Mouse (Mus musculus) kidney, embryonic 15.5 days (tissue): ENCODE data around the gene Vmn2r21. TPM values are rescaled to one million over a fixed set of nuclear protein-coding genes. Genes with fewer than 3 reads are reported as not detected.
"Not testable (repeated sequence)": the region's sequence is repeated elsewhere in the genome, so short reads cannot be mapped to it uniquely, and the experiment has no call there.

Experiments used
- ATAC-seq: fragments of 200-750 bp; cut with Nextera tagmentation; replicated peaks from 2 replicates; pipeline ENCODE4 v1.8.0; 2017; ENCODE audit warnings: moderate TSS enrichment; ENCODE audit not compliant: low FRiP score
- H3K27ac ChIP-seq: fragments of 300-500 bp; sonication (generic); 2 replicates; pipeline ENCODE4 v1.5.1; 2015; ENCODE audit warnings: mild to moderate bottlenecking, inconsistent platforms
- H3K27me3 ChIP-seq: fragments of 300-500 bp; sonication (generic); 2 replicates; pipeline ENCODE4 v1.6.1; 2015; ENCODE audit warnings: inconsistent platforms
- H3K36me3 ChIP-seq: fragments of 300-500 bp; sonication (generic); 2 replicates; pipeline ENCODE4 v1.6.1; 2015; ENCODE audit warnings: inconsistent platforms
- H3K4me1 ChIP-seq: fragments of 300-500 bp; sonication (generic); 2 replicates; pipeline ENCODE4 v1.6.1; 2015; ENCODE audit warnings: inconsistent platforms
- H3K4me2 ChIP-seq: fragments of 300-500 bp; sonication (generic); 2 replicates; pipeline ENCODE4 v1.6.1; 2015; ENCODE audit warnings: moderate library complexity, mild to moderate bottlenecking, inconsistent platforms
- H3K4me3 ChIP-seq: fragments of 300-500 bp; sonication (generic); replicated peaks from 2 replicates; pipeline ENCODE4 v1.5.1; 2015; ENCODE audit warnings: mild to moderate bottlenecking, inconsistent platforms
- H3K9ac ChIP-seq: fragments of 300-500 bp; sonication (generic); 2 replicates; pipeline ENCODE4 v1.6.1; 2015; ENCODE audit warnings: mild to moderate bottlenecking, inconsistent platforms
- H3K9me3 ChIP-seq: fragments of 300-500 bp; sonication (generic); replicated peaks from 2 replicates; pipeline ENCODE4 v1.6.1; 2016; ENCODE audit warnings: inconsistent platforms
- WGBS: fragments of 180-500 bp; shearing (Covaris S2); methylation state at CpG from one replicate; pipeline ENCODE4 v1.1.7; 2015; ENCODE audit warnings: mixed read lengths; 5-methylcytosine and 5-hydroxymethylcytosine counted together
- polyA plus RNA-seq: library from polyadenylated mRNA; unstranded; fragments of >200 nt; fragmentation: Nextera tagmentation; extraction: Ambion mirVana; gene quantifications from 2 replicates; pipeline ENCODE4 v1.2.1, GENCODE M21; 2015

Vmn2r21 gene
- polyA plus RNA-seq = not detected in 2 replicates

DNA sequence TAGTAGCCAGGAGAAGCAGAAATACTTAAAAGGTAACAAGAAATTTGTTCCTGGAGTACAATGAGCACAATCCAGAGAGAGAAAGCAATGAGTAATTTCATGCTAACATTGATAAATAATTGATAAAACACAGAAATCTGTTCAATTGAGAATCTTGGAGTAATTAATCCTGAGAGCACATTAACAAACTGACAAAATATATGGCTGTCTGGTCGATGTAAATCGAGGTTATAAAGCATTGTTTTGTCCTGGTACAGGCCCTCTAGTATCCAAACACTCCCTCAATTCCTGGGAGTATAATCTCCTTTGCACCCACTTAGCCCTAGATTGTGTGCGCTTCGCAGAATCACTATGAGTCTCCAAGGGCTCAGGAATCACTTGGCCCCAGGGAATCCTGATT is at the start of gene Vmn2r21:
Gene Vmn2r21, minus strand, starts transcription at position 101 of the 400 bp plus-strand sequence.
- not testable (repeated sequence) for H3K4me3 ChIP-seq, H3K27me3 ChIP-seq, H3K9ac ChIP-seq, ATAC-seq, H3K4me2 ChIP-seq, H3K27ac ChIP-seq, H3K36me3 ChIP-seq, H3K4me1 ChIP-seq, H3K9me3 ChIP-seq
- no CpG with 5 or more reads among the region's 4 CpGs for WGBS

DNA sequence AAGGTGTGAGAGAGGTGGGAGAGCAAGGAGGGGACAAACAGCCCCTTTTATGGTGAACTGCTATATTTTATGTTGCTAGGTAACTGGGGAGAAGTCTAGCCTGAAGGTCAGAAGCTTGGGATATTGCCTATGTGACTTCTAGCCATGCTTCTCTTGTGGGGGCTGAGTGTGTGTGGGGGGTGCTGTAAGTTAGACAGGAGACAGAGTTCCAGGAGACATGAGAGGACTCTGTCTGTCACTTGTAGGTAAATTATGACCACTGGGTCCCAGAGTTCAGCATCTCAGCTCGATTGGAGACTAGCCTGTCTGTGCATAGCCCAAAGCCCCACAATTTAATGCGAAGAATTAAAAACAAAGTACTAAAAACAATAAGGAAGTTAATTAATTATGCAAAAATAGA is 41.5 kb upstream of the Vmn2r21 start:
- H3K9ac ChIP-seq, H3K4me1 ChIP-seq, H3K4me2 ChIP-seq, H3K27ac ChIP-seq, H3K27me3 ChIP-seq, H3K4me3 ChIP-seq, H3K36me3 ChIP-seq, H3K9me3 ChIP-seq: not testable (repeated sequence)
- no CpG with 5 or more reads among the region's 2 CpGs for WGBS
- peak; percentile 52; the same call in 1 of the 2 replicates for ATAC-seq

DNA sequence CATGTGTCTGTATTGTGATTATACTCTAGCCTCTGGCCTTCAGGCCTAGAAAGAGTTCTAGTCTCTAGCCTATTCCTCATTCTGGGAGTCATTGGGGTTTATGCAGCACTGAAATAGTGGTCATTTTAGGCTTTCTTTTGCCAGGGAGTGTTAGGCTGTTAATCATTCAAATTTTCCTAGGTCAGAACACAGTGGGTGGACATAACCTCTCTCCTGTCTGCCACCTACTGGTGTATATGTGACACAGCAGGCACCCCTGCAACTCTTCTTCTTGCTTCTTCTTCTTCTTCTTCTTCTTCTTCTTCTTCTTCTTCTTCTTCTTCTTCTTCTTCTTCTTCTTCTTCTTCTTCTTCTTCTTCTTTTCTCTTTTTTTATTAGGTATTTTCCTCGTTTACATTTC is 6.5 kb upstream of the Vmn2r21 start:
- H3K27ac ChIP-seq, H3K4me2 ChIP-seq, H3K4me3 ChIP-seq, H3K9me3 ChIP-seq, H3K9ac ChIP-seq, H3K27me3 ChIP-seq, H3K4me1 ChIP-seq, ATAC-seq, H3K36me3 ChIP-seq: not testable (repeated sequence)
- WGBS = no CpG with 5 or more reads among the region's 1 CpGs

DNA sequence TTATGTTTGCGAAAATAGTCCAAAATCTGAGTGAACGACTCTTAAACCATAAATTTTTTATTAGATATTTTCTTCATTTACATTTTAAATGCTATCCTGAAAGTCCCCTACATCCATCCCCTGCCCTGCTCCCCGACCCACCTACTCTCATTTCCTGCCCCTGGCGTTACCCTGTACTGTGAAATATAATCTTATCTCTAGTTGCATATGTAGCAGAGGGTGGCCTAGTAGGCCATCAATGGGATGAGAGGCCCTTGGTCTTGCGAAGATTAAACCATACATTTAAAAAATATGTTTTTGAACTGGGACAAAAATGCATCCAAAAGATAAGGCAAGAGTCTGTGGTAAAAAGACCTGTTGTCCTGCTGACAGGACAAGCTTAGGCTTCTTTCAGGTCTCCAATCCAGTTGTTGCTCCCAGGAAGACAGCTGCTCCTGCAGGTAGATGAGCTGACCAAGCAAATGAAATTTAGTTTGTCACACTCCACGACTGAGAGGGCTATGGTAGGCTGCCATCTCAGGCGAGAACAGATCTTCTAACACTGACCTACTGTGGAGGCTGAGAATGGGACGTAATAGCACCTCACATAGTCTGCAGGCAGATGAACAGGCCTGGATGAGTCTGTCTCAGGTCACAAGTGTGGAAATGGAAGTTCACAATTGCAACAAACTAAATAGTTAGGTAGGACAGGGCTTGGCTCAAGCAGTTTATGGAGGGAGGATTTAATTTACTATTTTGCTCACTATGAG is 10.8 kb downstream of the Vmn2r21 start:
- not testable (repeated sequence) for H3K9me3 ChIP-seq, ATAC-seq, H3K36me3 ChIP-seq, H3K4me2 ChIP-seq, H3K4me3 ChIP-seq, H3K27me3 ChIP-seq, H3K27ac ChIP-seq, H3K9ac ChIP-seq, H3K4me1 ChIP-seq
- no CpG with 5 or more reads among the region's 8 CpGs for whole genome bisulfite sequencing

DNA sequence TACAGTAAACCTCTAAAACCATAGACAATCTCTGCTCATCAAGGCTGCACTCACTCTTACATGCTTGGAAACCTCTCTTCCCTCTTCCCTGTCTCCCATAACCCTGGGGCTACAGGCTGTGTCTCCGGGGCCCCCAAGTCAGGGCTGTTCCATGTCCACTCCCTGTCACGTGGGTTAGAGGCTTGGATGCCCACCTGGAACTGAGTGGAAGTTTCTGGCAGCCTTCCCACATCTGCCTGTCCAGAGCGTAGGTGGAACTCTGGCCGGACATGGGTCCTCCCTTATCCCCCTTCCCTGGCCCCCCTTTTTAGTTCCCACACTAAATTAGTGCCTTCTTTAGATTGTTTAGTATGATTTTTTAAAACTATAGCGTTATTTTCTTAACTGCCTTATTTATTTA is 60.2 kb downstream of the Vmn2r21 start:
- WGBS = no CpG with 5 or more reads among the region's 5 CpGs
- peak; percentile 69 for ATAC-seq

DNA sequence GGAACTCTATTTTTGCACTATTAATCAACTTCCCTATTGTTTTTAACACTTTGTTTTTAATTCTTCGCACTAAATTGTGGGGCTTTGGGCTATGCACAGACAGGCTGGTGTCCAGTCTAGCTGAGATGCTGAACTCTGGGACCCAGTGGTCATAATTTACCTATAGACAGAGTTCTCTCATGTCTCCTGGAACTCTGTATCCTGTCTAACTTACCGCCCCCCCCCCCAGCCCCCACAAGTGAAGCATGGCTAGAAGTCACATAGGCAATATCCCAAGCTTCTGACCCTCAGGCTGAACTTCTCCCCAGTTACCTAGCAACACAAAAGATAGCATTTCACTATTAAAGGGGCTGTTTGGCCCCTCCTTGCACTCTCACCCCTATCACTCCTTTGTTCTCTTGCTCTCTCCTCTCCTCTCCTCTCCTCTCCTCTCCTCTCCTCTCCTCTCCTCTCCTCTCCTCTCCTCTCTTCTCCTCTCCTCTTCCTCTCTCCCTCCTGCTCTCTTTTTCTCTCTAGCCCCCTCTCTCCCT is 60.7 kb downstream of the Vmn2r21 start:
- WGBS = no CpG with 5 or more reads among the region's 2 CpGs
- not testable (repeated sequence) for H3K27ac ChIP-seq, H3K4me3 ChIP-seq, H3K4me2 ChIP-seq, H3K9me3 ChIP-seq, H3K9ac ChIP-seq, H3K27me3 ChIP-seq, H3K36me3 ChIP-seq, H3K4me1 ChIP-seq
- ATAC-seq = peak; percentile 92

More for the DNA sequence above, 60.2 kb downstream of the Vmn2r21 start:
- not testable (repeated sequence) for H3K27me3 ChIP-seq, H3K4me2 ChIP-seq, H3K36me3 ChIP-seq, H3K4me1 ChIP-seq, H3K9ac ChIP-seq, H3K4me3 ChIP-seq, H3K27ac ChIP-seq, H3K9me3 ChIP-seq

DNA sequence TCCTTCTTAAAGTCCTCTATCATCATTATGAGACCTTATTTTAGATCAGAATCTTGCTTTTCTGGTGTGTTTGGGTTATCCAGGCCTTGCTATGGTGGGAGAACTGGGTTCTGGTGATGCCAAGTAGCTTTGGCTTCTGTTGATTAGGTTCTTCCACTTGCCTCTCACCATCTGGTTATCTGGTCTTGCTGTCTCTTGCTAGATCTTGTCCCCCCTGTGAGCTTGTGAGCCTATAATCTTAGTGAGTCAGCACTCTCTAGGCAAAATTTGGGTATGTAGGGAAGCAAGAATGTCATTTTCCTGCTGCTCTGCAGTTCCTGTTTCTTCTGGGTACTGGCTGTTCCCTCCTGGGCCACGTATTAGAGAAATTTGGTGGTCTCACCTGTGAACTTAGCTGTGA is 64.6 kb downstream of the Vmn2r21 start:
- H3K4me3 ChIP-seq, H3K27me3 ChIP-seq, H3K9ac ChIP-seq, H3K4me2 ChIP-seq, H3K4me1 ChIP-seq, ATAC-seq, H3K27ac ChIP-seq, H3K36me3 ChIP-seq, H3K9me3 ChIP-seq: not testable (repeated sequence)
- no CpG with 5 or more reads among the region's 1 CpGs for WGBS

Other genes starting within 250 kb of the Vmn2r21 start
- not detected in 2 replicates for gene Clec4e, start 243.5 kb downstream of the Vmn2r21 start, polyA plus RNA-seq
- gene Vmn2r19, start 225.1 kb downstream of the Vmn2r21 start, polyA plus RNA-seq = not detected in 2 replicates
- not detected in 2 replicates for gene Vmn2r20, start 115.3 kb downstream of the Vmn2r21 start, polyA plus RNA-seq
- not detected in 2 replicates for gene Vmn2r22, start 117.3 kb upstream of the Vmn2r21 start, polyA plus RNA-seq
- not detected in 2 replicates for gene Vmn2r23, start 169.3 kb upstream of the Vmn2r21 start, polyA plus RNA-seq
- not detected in 2 replicates for gene Vmn2r24, start 245.5 kb upstream of the Vmn2r21 start, polyA plus RNA-seq